Mouse (Mus musculus) CH12.LX (cell line): ENCODE results near the gene Rbsn. TPM values are rescaled to one million over a fixed set of nuclear protein-coding genes. Genes with fewer than 3 reads are reported as not detected.

Experiments used
- DNase-seq: peaks from one replicate; pipeline ENCODE4 v3.0.0-alpha.2; 2013; ENCODE audit errors: extremely low read depth
- H3K27ac ChIP-seq: 2 replicates; pipeline ENCODE4 v1.5.1; 2012; ENCODE audit warnings: low read depth, mild to moderate bottlenecking, control low read depth, moderate library complexity; ENCODE audit not compliant: insufficient read depth
- H3K27me3 ChIP-seq: replicated peaks from 2 replicates; pipeline ENCODE3; 2012; ENCODE audit warnings: inconsistent platforms
- H3K36me3 ChIP-seq, 2 experiments: replicated peaks in 1 of 2; 2 replicates each; pipeline versions ENCODE3 to v1.6.1; 2012; ENCODE audit warnings: inconsistent platforms in 1 of 2, low read length in 1 of 2, mild to moderate bottlenecking in 1 of 2, mixed read lengths in 1 of 2, moderate library complexity in 1 of 2; ENCODE audit not compliant: control insufficient read depth in 1 of 2, insufficient read depth in 1 of 2
- H3K4me1 ChIP-seq, 2 experiments: 2 replicates each; pipeline ENCODE4 v1.6.1; 2012; ENCODE audit warnings: inconsistent platforms in 1 of 2, moderate library complexity in 1 of 2; ENCODE audit not compliant: insufficient read depth in 2 of 2, control insufficient read depth in 1 of 2
- H3K4me2 ChIP-seq: 2 replicates; pipeline ENCODE4 v1.6.1; 2012; ENCODE audit warnings: low read depth, mild to moderate bottlenecking, control low read depth; ENCODE audit not compliant: poor library complexity, insufficient read depth, severe bottlenecking
- H3K4me3 ChIP-seq, 3 experiments: fragments of 150-350 bp in 1 of 3; sonication (generic) in 1 of 3; replicated peaks in 1 of 3; 2 replicates each; pipeline versions ENCODE3 to v1.5.1; 2011 to 2012; ENCODE audit warnings: low read depth in 2 of 3, low read length in 2 of 3, mild to moderate bottlenecking in 2 of 3, moderate library complexity in 2 of 3, control low read depth in 1 of 3, improper control_type of control experiment in 1 of 3, inconsistent platforms in 1 of 3, mixed read lengths in 1 of 3; ENCODE audit not compliant: poor library complexity in 1 of 3
- H3K79me2 ChIP-seq: replicated peaks from 2 replicates; pipeline ENCODE4 v1.6.1; 2012; ENCODE audit warnings: mild to moderate bottlenecking, moderate library complexity; ENCODE audit not compliant: control insufficient read depth, poor library complexity, insufficient read depth, severe bottlenecking; ENCODE audit errors: extremely low read depth
- H3K9ac ChIP-seq: 2 replicates; pipeline ENCODE4 v1.6.1; 2012; ENCODE audit warnings: low read depth, mild to moderate bottlenecking, control low read depth, moderate library complexity; ENCODE audit not compliant: insufficient read depth
- H3K9me3 ChIP-seq: replicated peaks from 2 replicates; pipeline ENCODE3; 2012; ENCODE audit warnings: low read length, inconsistent platforms, mixed read lengths
- CTCF ChIP-seq, 2 experiments: IDR thresholded peaks in 1 of 2; conservative IDR thresholded peaks in 1 of 2; 2 replicates each; pipeline ENCODE4 v1.5.1; 2011 to 2012; ENCODE audit warnings: low read depth in 2 of 2, low read length in 2 of 2, improper control_type of control experiment in 1 of 2, inconsistent platforms in 1 of 2, mild to moderate bottlenecking in 1 of 2, moderate library complexity in 1 of 2
- E2F4 ChIP-seq: IDR thresholded peaks from 2 replicates; pipeline ENCODE4 v1.6.1; 2011; ENCODE audit warnings: low read depth, low read length, improper control_type of control experiment; ENCODE audit not compliant: insufficient replicate concordance
- ELF1 ChIP-seq: IDR thresholded peaks from 2 replicates; pipeline ENCODE4 v1.6.1; 2014; ENCODE audit warnings: low read depth, mild to moderate bottlenecking, inconsistent platforms, low read length, improper control_type of control experiment
- EP300 ChIP-seq: IDR thresholded peaks from 2 replicates; pipeline ENCODE4 v1.6.1; 2011; ENCODE audit warnings: low read length, improper control_type of control experiment
- ETS1 ChIP-seq: conservative IDR thresholded peaks from 2 replicates; pipeline ENCODE4 v1.6.1; 2012; ENCODE audit warnings: low read depth, mild to moderate bottlenecking, inconsistent platforms, low read length, improper control_type of control experiment, moderate library complexity
- GABPA ChIP-seq: IDR thresholded peaks from 2 replicates; pipeline ENCODE4 v1.6.1; 2012; ENCODE audit warnings: low read depth, low read length, improper control_type of control experiment, inconsistent platforms; ENCODE audit not compliant: insufficient replicate concordance
- HCFC1 ChIP-seq: IDR thresholded peaks from 2 replicates; pipeline ENCODE4 v1.6.1; 2012; ENCODE audit warnings: low read depth, mild to moderate bottlenecking, inconsistent platforms, low read length, improper control_type of control experiment
- IRF4 ChIP-seq: IDR thresholded peaks from 2 replicates; pipeline ENCODE4 v1.6.1; 2014; ENCODE audit warnings: low read depth, mild to moderate bottlenecking, inconsistent platforms, low read length, improper control_type of control experiment
- JUN ChIP-seq: IDR thresholded peaks from 2 replicates; pipeline ENCODE4 v1.6.1; 2011; ENCODE audit warnings: low read depth, mild to moderate bottlenecking, low read length, improper control_type of control experiment, moderate library complexity; ENCODE audit not compliant: insufficient read depth
- JUND ChIP-seq: conservative IDR thresholded peaks from 2 replicates; pipeline ENCODE4 v1.6.1; 2011; ENCODE audit warnings: low read depth, low read length, improper control_type of control experiment
- KAT2A ChIP-seq: IDR thresholded peaks from 2 replicates; pipeline ENCODE4 v1.6.1; 2012; ENCODE audit warnings: low read length, improper control_type of control experiment, inconsistent platforms; ENCODE audit not compliant: insufficient replicate concordance
- MAX ChIP-seq: IDR thresholded peaks from 2 replicates; pipeline ENCODE4 v1.6.1; 2011; ENCODE audit warnings: low read length, improper control_type of control experiment
- MEF2A ChIP-seq: IDR thresholded peaks from 2 replicates; pipeline ENCODE4 v1.6.1; 2014; ENCODE audit warnings: low read depth, mild to moderate bottlenecking, inconsistent platforms, low read length, improper control_type of control experiment, borderline replicate concordance
- MXI1 ChIP-seq: IDR thresholded peaks from 2 replicates; pipeline ENCODE4 v1.6.1; 2011; ENCODE audit warnings: mild to moderate bottlenecking, low read depth, low read length, improper control_type of control experiment
- MYC ChIP-seq: IDR thresholded peaks from 2 replicates; pipeline ENCODE4 v1.6.1; 2011; ENCODE audit warnings: low read depth, mild to moderate bottlenecking, improper control_type of control experiment, low read length
- NRF1 ChIP-seq: IDR thresholded peaks from 2 replicates; pipeline ENCODE4 v1.6.1; 2014; ENCODE audit warnings: low read depth, mild to moderate bottlenecking, inconsistent platforms, low read length, improper control_type of control experiment, moderate library complexity
- PAX5 ChIP-seq: IDR thresholded peaks from 2 replicates; pipeline ENCODE4 v1.6.1; 2012; ENCODE audit warnings: low read length, inconsistent platforms, mixed read lengths
- POLR2A ChIP-seq: IDR thresholded peaks from 2 replicates; pipeline ENCODE4 v1.6.1; 2011; ENCODE audit warnings: low read depth, mild to moderate bottlenecking, improper control_type of control experiment, low read length
- POLR2AphosphoS2 ChIP-seq: IDR thresholded peaks from 2 replicates; pipeline ENCODE4 v1.6.1; 2011; ENCODE audit warnings: low read depth, low read length, improper control_type of control experiment
- RAD21 ChIP-seq: IDR thresholded peaks from 2 replicates; pipeline ENCODE4 v1.6.1; 2011; ENCODE audit warnings: low read depth, mild to moderate bottlenecking, low read length, improper control_type of control experiment, moderate library complexity
- RCOR1 ChIP-seq: conservative IDR thresholded peaks from 2 replicates; pipeline ENCODE4 v1.6.1; 2012; ENCODE audit warnings: low read depth, mild to moderate bottlenecking, inconsistent platforms, low read length, improper control_type of control experiment
- TBP ChIP-seq: conservative IDR thresholded peaks from 2 replicates; pipeline ENCODE4 v1.6.1; 2011; ENCODE audit warnings: low read depth, low read length, improper control_type of control experiment
- TCF12 ChIP-seq: IDR thresholded peaks from 2 replicates; pipeline ENCODE4 v1.6.1; 2014; ENCODE audit warnings: low read depth, mild to moderate bottlenecking, inconsistent platforms, low read length, improper control_type of control experiment
- USF2 ChIP-seq: conservative IDR thresholded peaks from 2 replicates; pipeline ENCODE4 v1.6.1; 2011; ENCODE audit warnings: low read depth, low read length, improper control_type of control experiment
- ZC3H11A ChIP-seq: IDR thresholded peaks from 2 replicates; pipeline ENCODE4 v1.6.1; 2012; ENCODE audit warnings: low read depth, mild to moderate bottlenecking, inconsistent platforms, low read length, improper control_type of control experiment
- ZMIZ1 ChIP-seq: IDR thresholded peaks from 2 replicates; pipeline ENCODE4 v1.6.1; 2012; ENCODE audit warnings: low read depth, mild to moderate bottlenecking, inconsistent platforms, low read length, improper control_type of control experiment
- dilution Hi-C: fragments of 300-500 bp; cut with MboI; formaldehyde crosslinking; loops from 2 replicates; pipeline ENCODE4 v1.14.3; 2020; ENCODE audit warnings: low sequenced_read_pairs; ENCODE audit not compliant: extremely low pct_unique_long_range_greater_than_20kb, extremely low pct_ligation_motif_present
- in situ Hi-C: fragments of 300-500 bp; cut with MboI; formaldehyde crosslinking; loops from 3 replicates; pipeline ENCODE4 v1.14.3; 2019; ENCODE audit warnings: low sequenced_read_pairs, low pct_ligation_motif_present, low pct_unique_long_range_greater_than_20kb, mixed read lengths
- polyA plus RNA-seq: library from polyadenylated mRNA; unstranded; fragments of >175 nt; gene quantifications from 2 replicates; pipeline ENCODE4 v1.2.1, GENCODE M21; 2012; ENCODE audit warnings: low read depth; ENCODE audit not compliant: insufficient read length
- total RNA-seq, 2 experiments: library from RNA; depleted of rRNA; stranded (reverse); fragments of 300-350 nt in 1 of 2; fragments of >200 nt in 1 of 2; gene quantifications; 2 replicates each; pipeline ENCODE4 v1.2.3; 2012 to 2014

Gene Rbsn
- total and polyA plus RNA-seq, 3 experiments = 10.4 to 12.3 (median 11.7) TPM

DNA sequence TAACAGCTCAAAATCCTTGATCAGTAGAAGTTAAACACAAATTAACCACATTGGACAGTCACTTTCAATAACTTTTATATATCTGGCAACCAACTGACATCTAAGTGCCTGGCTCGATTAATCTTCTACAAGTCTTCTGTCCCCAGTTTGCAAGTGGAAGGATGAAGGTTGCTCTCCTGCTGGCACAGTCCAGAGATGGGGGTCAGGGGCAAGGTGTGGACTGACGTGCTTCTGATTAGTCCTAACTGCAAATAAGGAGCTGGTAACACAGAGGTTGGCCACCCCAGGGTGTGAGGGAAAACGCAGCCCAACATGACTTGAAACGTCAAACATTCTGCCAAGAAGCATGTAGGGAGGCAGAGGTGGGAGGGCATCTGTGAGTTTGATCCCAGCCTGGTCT is 17.0 kb upstream of the Rbsn start:
- dilution Hi-C loops = no loop called here
- DNase-seq = no peak
- Histone ChIP-seq H3K27ac (no peak overlapping the region), H3K79me2 (no peaks in the 10 kb centered on the region), H3K4me2 (no peak overlapping the region)
- TF ChIP-seq POLR2AphosphoS2 (no peak), ELF1 (no peak), ZC3H11A (no peak), ZMIZ1 (no peak), TBP (no peak), KAT2A (no peak), E2F4 (no peak), MYC (no peak), CTCF (conservative IDR thresholded peaks at IDR 0.05 in 1 of 2, IDR thresholded peaks at IDR 0.05 in 1 of 2; ENCODE audit: low read depth in 2 of 2, low read length in 2 of 2) (no peak), TCF12 (no peak), HCFC1 (no peak), RCOR1 (no peak), USF2 (no peak), IRF4 (no peak), GABPA (no peak), PAX5 (no peak), JUND (no peak)
- TF ChIP-seq, all 38 proteins: peak for 0
- Histone ChIP-seq H3K9ac (no peak overlapping the region), H3K9me3 (no peaks in the 10 kb centered on the region), H3K36me3 (no peaks in the 10 kb centered on the region), H3K4me3 (no peak overlapping the region), H3K4me1 (peaks cover 3 to 28% of the 10 kb centered on the region in 2 experiments; a peak in 3 of 4 replicates), H3K27me3 (no peaks in the 10 kb centered on the region)
- in situ Hi-C loops = no loop called here

DNA sequence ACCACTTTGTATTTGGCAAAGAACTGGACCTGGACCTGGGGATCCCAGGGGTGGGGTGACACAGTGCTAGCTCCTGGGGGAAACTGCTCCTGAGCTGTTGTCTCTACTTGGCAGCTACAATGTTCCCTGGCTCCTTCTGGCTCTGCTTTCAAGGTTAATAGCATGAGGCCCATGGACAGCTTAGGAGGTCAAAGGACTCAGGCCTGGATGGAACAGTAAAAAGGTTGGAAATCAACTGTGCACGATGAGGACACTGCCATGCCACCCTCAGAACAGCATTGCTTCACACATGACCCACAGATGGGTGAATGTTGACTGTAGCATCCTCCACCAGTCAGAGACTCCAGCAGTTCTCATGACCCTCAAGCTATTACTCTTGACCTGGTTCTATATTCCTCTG is 16.6 kb upstream of the Rbsn start:
- Histone ChIP-seq H3K27ac (no peak overlapping the region), H3K27me3 (no peaks in the 10 kb centered on the region), H3K36me3 (no peaks in the 10 kb centered on the region), H3K9ac (no peak overlapping the region), H3K4me2 (no peak overlapping the region), H3K4me1 (peaks cover 3 to 28% of the 10 kb centered on the region in 2 experiments; a peak in 3 of 4 replicates), H3K4me3 (no peak overlapping the region), H3K9me3 (no peaks in the 10 kb centered on the region), H3K79me2 (no peaks in the 10 kb centered on the region)
- no peak for DNase-seq
- dilution Hi-C loops (no loop called here), in situ Hi-C loops (no loop called here)
- TF ChIP-seq NRF1 (no peak), JUN (no peak), KAT2A (no peak), ETS1 (no peak), MAX (no peak), GABPA (no peak), MXI1 (no peak), TBP (no peak), POLR2AphosphoS2 (no peak), MEF2A (no peak), POLR2A (no peak), RAD21 (no peak), HCFC1 (no peak), EP300 (no peak)
